Mouse (Mus musculus) liver, embryonic 12.5 days (tissue): ENCODE results near the gene Exoc3. TPM values are rescaled to one million over a fixed set of nuclear protein-coding genes. Genes with fewer than 3 reads are reported as not detected.

Experiments used
- ATAC-seq: fragments of 200-750 bp; cut with Nextera tagmentation; 2 replicates; pipeline ENCODE4 v1.8.0; 2017; ENCODE audit warnings: moderate number of reproducible peaks, mild to moderate bottlenecking, moderate library complexity
- H3K27ac ChIP-seq: fragments of 300-500 bp; sonication (generic); 2 replicates; pipeline ENCODE4 v1.5.1; 2016; ENCODE audit warnings: mild to moderate bottlenecking
- H3K27me3 ChIP-seq: fragments of 300-500 bp; sonication (generic); replicated peaks from 2 replicates; pipeline ENCODE4 v1.6.1; 2016; ENCODE audit warnings: mild to moderate bottlenecking, moderate library complexity
- H3K36me3 ChIP-seq: fragments of 300-500 bp; sonication (generic); 2 replicates; pipeline ENCODE4 v1.6.1; 2016; ENCODE audit warnings: mild to moderate bottlenecking, moderate library complexity
- H3K4me1 ChIP-seq: fragments of 300-500 bp; sonication (generic); 2 replicates; pipeline ENCODE4 v1.6.1; 2016
- H3K4me2 ChIP-seq: fragments of 300-500 bp; sonication (generic); 2 replicates; pipeline ENCODE4 v1.6.1; 2016; ENCODE audit warnings: mild to moderate bottlenecking, moderate library complexity
- H3K4me3 ChIP-seq: fragments of 300-500 bp; sonication (generic); 2 replicates; pipeline ENCODE4 v1.5.1; 2016; ENCODE audit warnings: mild to moderate bottlenecking, moderate library complexity
- H3K9ac ChIP-seq: fragments of 300-500 bp; sonication (generic); 2 replicates; pipeline ENCODE4 v1.6.1; 2016; ENCODE audit warnings: mild to moderate bottlenecking, moderate library complexity
- H3K9me3 ChIP-seq: fragments of 300-500 bp; sonication (generic); replicated peaks from 2 replicates; pipeline ENCODE4 v1.6.1; 2016; ENCODE audit warnings: mild to moderate bottlenecking, moderate library complexity
- WGBS: fragments of 180-500 bp; shearing (Covaris S2); methylation state at CpG from one replicate; pipeline ENCODE4 v1.1.7; 2016; ENCODE audit not compliant: insufficient replicate concordance; 5-methylcytosine and 5-hydroxymethylcytosine counted together
- polyA plus RNA-seq: library from polyadenylated mRNA; unstranded; fragments of >200 nt; fragmentation: Nextera tagmentation; extraction: Ambion mirVana; gene quantifications from 2 replicates; pipeline ENCODE4 v1.2.1, GENCODE M21; 2016

The Exoc3 gene
- polyA plus RNA-seq, 1 experiment from 2014 or later, result 36.4 TPM

GRCm38 (mm10) chr13:74127571-74127970, 81.0 kb downstream of the Exoc3 start:
- no peak for ATAC-seq
- no peaks in the 10 kb centered on the region for H3K36me3 ChIP-seq
- 54% methylated on average over 7 of the region's 7 CpGs for WGBS
- H3K9ac ChIP-seq, result no peak overlapping the region
- H3K9me3 ChIP-seq, result no peaks in the 10 kb centered on the region
- H3K27ac ChIP-seq, result no peak overlapping the region
- no peak overlapping the region for H3K4me3 ChIP-seq
- no peak overlapping the region for H3K4me2 ChIP-seq
- H3K4me1 ChIP-seq, result no peaks in the 10 kb centered on the region
- peaks cover 43% of the 10 kb centered on the region for H3K27me3 ChIP-seq

- no peak for ATAC-seq
- WGBS, result 44% methylated on average over 3 of the region's 3 CpGs
Measured at GRCm38 (mm10) chr13:74122632-74123031, 85.9 kb downstream of the Exoc3 start.

GRCm38 (mm10) chr13:74121795-74122330, 86.7 kb downstream of the Exoc3 start:
- peaks cover 81% of the 10 kb centered on the region for H3K27me3 ChIP-seq
- H3K27ac ChIP-seq, result no peak overlapping the region
- 29% methylated on average over 14 of the region's 14 CpGs for WGBS
- H3K36me3 ChIP-seq, result no peaks in the 10 kb centered on the region
- H3K9me3 ChIP-seq, result no peaks in the 10 kb centered on the region
- no peak overlapping the region for H3K9ac ChIP-seq
- no peak overlapping the region for H3K4me2 ChIP-seq
- H3K4me3 ChIP-seq, result no peak overlapping the region
- ATAC-seq, result no peak
- peaks cover 4% of the 10 kb centered on the region; the same call in 1 of the 2 replicates for H3K4me1 ChIP-seq

More at GRCm38 (mm10) chr13:74122632-74123031, 85.9 kb downstream of the Exoc3 start:
- Histone ChIP-seq H3K4me3 (no peak overlapping the region), H3K9ac (no peak overlapping the region), H3K9me3 (no peaks in the 10 kb centered on the region), H3K27me3 (peaks cover 81% of the 10 kb centered on the region), H3K27ac (no peak overlapping the region), H3K4me2 (no peak overlapping the region), H3K4me1 (peaks cover 4% of the 10 kb centered on the region; the same call in 1 of the 2 replicates), H3K36me3 (no peaks in the 10 kb centered on the region)

- H3K4me3 ChIP-seq, result peak within 1 kb of the TSS; percentile 36; the same call in 1 of the 2 replicates
- peak within 1 kb of the TSS; percentile 56 for H3K4me2 ChIP-seq
- H3K27ac ChIP-seq, result no peak within 1 kb of the TSS
- H3K9ac ChIP-seq, result no peak within 1 kb of the TSS
- H3K4me1 ChIP-seq, result peaks cover 4% of the 10 kb centered on the region; the same call in 1 of the 2 replicates
- ATAC-seq, result peak; percentile 30; the same call in 1 of the 2 replicates
- H3K27me3 ChIP-seq, result peaks cover 77% of the 10 kb centered on the region
- no peaks in the 10 kb centered on the region for H3K9me3 ChIP-seq
- WGBS, result 2% methylated on average over 35 of the region's 35 CpGs
- H3K36me3 ChIP-seq, result no peaks in the 10 kb centered on the region
Measured at GRCm38 (mm10) chr13:74121141-74121602, 87.4 kb downstream of the Exoc3 start, which contains the start of gene Slc9a3. Gene Slc9a3, plus strand, starts transcription at chr13:74121457.

Other genes starting within 250 kb of the Exoc3 start
- not detected in 2 replicates for gene Zdhhc11, start 244.9 kb downstream of the Exoc3 start, polyA plus RNA-seq
- 0.32 and 0.39 TPM in 2 replicates for gene Tppp, start 199.3 kb downstream of the Exoc3 start, polyA plus RNA-seq
- 9.1 and 9.4 TPM in 2 replicates for gene Cep72, start 146.4 kb downstream of the Exoc3 start, polyA plus RNA-seq
- gene Slc9a3, start 87.3 kb downstream of the Exoc3 start, polyA plus RNA-seq, result not detected in 2 replicates
- 0.12 and 0.48 TPM in 2 replicates for gene Ahrr, start 83.6 kb upstream of the Exoc3 start, polyA plus RNA-seq
- gene Pdcd6, start 108.8 kb upstream of the Exoc3 start, polyA plus RNA-seq, result 83.5 and 90.0 TPM in 2 replicates
- 192 and 194 TPM in 2 replicates for gene Sdha, start 141.5 kb upstream of the Exoc3 start, polyA plus RNA-seq
- gene Ccdc127, start 141.6 kb upstream of the Exoc3 start, polyA plus RNA-seq, result 31.4 and 33.8 TPM in 2 replicates
- gene Lrrc14b, start 155.3 kb upstream of the Exoc3 start, polyA plus RNA-seq, result not detected in 2 replicates
- gene Zfp72, start 182.1 kb upstream of the Exoc3 start, polyA plus RNA-seq, result 0.81 and 1.3 TPM in 2 replicates
- gene Ftl1-ps1, start 191.0 kb upstream of the Exoc3 start, polyA plus RNA-seq, result 114 and 117 TPM in 2 replicates